Mouse (Mus musculus): ENCODE data around the gene Tspoap1.

The Tspoap1 gene

DNA sequence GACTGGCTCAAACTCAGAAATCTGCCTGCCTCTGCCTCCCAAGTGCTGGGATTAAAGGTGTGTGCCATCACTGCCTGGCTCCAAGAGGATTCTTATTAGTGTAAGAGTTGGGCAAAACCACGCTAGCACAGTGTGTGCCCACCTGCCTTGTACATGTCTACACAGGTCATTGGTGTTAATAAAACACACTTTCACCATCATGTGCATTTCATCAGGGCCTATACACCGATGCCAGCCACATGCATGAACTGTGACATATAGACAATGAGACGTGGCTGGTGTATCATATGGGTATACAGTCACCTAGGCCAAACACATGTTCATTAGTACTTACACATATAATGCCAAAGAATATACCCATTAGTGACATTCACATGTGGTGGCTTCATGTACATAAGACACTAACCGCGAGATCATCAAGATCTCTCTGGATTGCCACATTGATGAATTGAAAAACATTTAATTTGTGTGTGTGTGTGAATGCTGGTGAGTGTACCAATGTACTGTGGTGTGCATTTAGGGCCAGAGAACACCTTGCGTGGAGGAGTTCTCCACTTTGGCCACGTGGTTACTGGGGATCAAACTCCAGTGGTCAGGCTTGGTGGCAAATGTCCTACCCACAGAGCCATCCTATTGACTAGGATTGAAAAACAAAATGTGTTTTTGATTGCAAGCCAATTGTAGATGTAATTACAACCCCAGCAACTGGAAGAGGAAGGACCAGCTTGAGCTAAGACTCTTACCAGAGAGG is 2.0 kb upstream of the Tspoap1 start:
- in situ Hi-C loops (cut with MboI, MseI), result loop anchor here (10.0 kb wide), 1 partner anchor 944 kb away; no protein-coding TSS in a partner anchor

DNA sequence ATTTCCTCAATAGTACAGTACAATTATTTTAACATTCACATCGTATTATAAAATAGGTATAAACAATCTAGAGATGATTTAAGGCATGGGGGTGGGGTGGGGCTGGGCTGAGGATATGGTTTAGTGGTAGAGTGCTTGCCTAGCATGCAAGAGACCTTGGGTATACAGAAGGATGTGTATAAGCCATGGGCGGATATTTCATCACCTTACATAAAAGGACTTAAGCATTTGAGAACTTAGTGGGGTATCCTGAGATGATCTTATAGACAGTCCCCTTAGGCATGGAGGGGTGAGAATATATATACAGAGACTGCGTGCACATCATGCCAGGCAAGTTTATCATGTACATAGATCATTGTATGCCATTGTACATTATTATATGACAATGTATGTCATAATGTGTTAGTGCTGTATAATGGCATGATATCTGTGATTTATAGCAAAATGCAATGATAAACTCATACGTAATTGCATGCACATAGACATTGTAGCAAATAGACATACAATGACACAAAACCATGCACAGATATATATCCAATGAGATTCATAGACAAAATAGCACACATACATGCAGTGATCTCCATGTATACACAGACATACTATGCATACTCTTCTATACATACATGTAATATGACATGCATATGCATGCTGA is 1.3 kb upstream of the Tspoap1 start:
- in situ Hi-C loops (cut with MboI, MseI), result loop anchor here (10.0 kb wide), 1 partner anchor 944 kb away; no protein-coding TSS in a partner anchor

DNA sequence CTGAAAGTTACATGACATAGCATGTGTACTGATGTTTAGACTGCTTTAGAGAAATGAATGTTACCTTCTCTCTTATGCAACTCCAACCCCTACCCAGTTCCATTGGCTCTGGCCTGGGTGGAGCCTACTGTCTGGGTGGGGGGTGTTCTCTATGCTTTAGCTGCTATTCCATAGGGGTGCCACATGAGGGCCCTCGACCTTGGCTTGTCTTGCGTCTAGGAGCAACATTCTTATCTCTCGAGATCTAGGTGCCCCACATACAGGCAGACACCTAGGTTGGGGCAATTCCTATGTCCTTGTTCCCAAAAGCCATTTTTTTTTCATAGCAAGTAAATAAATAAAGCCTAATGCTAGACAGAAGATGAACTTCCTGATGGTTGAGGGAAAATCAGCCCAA is 734 bp upstream of the Tspoap1 start:
- in situ Hi-C loops (cut with MboI, MseI), result loop anchor here (10.0 kb wide), 1 partner anchor 945 kb away; no protein-coding TSS in a partner anchor

DNA sequence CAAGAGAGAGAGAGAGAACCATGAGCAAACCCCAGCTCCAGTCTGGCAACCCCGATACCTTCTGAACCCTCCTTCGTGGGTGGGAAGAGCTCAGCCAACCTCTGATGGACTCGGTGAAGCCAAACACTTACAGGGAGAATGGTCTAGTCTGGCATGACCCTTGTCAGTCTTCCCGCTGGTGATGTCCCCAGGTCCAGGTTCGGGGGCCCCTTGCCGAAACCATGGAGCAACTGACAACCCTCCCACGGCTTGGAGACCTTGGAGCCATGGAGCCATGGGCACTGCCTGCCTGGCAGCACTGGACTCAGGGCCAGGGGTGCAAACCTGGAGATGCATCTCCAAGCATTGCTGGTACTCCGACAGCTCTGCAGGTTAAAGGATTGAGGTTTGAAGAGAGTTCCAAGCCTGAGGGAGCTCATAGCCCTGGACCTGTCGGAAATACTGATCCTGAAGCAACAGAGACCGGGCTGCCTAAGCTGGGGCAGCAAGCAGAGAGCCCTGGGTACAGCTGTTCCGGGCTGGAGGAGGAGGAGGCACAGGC is 910 bp downstream of the Tspoap1 start:
- in situ Hi-C loops (cut with MboI, MseI), result no loop called here

DNA sequence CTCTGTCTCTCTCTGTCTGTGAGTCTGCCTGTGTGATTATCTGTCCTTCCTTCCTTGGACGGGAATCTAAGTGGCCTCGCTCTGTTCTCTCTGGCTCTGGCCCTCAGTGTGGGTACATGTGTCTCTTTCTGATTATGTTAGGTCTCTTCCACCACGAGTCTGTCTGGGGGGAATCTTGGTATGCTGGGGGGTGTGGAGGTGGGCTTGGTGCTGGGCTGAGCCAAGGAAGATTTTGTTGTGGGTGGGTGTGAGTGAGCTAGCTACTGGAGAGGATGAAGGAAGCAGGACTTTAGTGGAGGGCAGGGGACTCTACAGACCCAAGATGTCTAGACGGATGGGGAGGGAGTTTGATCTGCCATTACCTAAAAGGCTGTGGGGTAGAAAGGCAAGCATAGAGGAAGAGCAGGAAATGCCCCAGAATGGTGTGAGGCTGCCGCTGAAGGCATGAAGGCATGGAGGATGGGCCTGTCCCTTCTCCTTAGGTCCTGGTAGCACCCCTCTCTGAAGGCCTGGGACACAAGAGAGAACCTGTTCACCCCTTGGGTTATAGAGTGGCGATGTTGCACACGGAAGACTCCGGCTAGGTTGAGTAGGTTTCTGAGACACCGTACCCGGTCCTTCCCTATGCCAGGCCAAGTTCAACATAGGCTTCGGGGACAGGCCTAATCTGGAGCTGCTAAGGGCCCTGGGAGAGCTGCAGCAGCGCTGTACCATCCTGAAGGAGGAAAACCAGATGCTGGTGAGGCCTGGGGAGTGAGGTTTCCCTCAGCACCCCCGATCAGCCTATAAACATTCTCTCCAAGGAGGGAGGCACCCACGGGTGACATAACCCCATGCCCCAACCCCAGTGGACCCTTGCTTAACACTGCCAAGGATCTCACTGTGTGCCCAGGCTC is 1.7 kb downstream of the Tspoap1 start:
- in situ Hi-C loops (cut with MboI, MseI), result no loop called here

DNA sequence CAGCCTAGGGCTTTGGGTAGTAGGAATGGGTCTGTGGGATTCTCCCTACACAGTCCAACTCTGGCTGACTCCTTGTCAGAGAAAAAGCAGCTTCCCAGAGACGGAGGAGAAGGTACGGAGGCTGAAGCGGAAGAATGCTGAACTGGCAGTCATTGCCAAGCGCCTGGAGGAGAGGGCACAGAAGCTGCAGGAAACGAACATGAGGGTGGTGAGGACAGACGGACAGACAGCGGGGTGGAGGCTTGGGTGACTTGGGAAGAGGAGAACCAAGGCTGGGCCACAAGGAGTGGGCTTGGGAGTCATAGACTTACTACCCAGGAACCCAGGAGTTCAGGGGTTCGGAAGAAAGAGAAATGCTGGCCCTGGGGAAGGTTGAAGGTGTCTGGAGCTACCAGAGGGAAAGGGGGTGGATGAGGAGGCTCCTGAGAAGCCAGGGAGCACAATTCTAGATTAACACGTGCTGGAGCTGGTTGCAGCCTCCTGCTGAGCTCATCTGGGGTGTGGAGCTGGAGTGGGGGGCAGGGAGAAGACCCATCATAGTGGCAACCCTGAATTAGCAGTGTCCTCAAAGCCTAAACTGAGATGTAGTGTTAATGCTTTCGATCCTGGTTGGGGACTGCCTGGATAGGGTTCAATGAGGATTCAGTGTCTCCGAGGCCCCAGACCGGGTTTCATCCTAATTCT is 2.5 kb downstream of the Tspoap1 start:
- in situ Hi-C loops (cut with MboI, MseI), result no loop called here

DNA sequence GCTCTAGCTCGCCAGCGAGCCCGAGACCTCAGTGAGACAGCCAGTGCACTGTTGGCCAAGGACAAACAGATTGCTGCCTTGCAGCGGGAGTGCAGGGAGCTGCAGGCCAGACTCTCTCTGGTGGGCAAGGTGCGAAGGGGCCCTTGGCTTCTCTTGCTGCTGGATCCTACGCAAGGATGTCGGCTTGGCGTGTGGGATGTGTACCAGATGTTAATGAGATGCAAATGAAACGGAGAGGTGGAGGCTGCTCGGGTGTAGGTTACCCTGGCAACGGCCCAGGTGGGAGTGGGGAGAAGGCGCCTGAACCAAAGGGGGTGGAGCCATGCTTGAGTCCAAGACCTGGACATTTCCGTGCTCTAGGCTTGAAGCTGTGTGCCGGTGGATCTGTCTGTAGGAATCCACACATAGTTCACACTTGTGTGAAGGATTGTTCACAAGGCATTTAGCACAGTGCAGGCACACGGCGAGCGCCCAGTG is 3.2 kb downstream of the Tspoap1 start:
- in situ Hi-C loops (cut with MboI, MseI), result no loop called here

DNA sequence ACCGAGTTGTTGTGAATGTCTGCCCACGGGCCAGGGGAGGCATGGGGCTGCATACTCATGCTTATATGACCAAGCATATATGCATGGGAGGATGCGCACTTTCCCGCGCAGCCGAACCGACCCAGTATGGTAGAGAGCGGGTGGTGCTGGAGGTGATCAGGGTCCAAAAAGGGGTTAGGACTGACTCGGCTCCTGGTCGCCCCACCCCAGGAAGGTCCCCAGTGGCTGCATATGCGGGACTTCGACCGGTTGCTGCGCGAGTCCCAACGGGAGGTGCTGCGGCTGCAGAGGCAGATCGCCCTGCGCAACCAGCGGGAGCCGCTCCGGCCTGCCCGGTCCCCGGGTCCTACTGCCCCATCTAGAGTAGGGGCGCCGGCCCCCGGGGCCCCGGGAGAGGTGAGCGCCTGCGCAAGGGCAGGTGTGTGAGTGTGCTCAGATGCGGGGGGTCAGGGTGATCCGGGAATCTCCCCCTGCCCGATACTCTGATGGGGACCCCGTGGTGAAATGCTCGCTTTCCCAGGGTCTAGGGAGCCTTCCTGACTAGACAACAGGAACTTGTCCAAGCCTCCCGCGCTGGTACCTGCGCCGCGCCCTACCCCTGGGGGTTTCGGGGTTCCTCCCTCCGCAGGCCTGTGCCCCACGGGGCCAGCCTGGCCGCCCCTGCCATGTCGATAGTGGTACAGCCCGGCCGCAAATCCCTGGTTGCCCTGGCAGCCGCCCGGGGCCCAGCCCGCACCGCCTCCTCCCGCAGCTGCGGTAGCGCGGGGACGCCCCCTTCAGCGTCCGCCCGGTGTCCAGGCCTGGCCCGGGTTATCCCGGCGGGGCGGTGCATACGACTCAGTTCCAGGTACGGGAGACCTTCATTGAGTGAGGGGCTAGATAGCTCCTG is 3.9 kb downstream of the Tspoap1 start:
- in situ Hi-C loops (cut with MboI, MseI), result no loop called here

DNA sequence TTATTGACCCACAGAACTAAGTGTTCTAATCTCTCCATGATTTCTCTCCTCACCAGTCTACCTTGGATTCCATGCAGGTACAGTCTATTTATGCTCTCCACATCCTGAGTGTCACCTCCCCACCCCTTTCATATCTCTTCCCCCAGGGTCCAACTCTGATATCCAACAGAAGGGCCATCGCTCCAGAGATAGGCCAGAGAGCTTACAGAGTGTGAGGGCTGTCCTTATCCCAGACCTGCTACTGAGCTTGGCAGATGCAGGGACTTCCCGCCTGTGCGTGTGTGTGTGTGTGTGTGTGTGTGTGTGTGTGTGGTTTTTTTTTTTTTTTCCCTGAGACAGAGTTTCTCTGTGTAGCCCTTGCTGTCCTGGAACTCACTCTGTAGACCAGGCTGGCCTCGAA is 8.4 kb downstream of the Tspoap1 start:
- in situ Hi-C loops (cut with MboI, MseI), result no loop called here

DNA sequence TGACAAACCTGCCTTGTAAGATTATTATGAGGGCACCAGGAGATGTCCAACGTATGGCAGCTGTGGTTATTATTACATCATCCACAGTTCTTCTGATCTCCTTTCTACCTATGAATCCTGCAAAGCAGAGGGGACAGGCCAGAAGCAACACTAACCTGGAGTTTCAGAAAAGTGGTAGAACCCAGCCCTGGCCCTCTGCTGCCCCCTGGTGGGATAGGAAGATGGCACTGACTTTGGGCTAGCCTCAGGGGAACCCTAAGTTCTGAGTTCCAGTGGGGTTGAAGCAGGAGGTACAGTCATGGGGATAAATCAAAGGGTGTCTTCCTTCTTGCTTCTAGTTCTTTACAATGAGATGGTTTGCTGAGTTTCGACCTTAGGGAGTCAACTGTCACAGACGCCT is 10.6 kb downstream of the Tspoap1 start:
- in situ Hi-C loops (cut with MboI, MseI), result loop anchor here (5.0 kb wide), 1 partner anchor 109 kb away; the partner anchor contains the start of gene Rnf43

DNA sequence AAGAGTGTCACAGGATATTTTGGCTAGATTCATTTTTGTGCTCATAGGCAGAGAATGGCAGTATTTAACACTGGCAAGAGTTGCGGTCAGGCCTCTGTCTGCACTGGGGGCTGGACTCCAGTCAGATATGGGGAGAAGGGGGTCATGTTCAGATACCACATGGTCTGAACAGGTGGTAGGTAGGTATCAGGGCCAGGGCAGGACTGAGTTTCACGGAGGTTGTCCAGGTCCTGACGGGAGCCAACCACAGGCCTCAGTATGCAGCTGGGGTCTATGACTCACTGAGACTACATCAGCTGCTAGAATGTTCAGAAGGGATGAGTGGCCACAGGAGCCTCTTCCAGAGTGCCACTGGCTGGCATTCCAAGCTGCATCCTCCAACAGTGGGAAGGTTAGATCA is 12.0 kb downstream of the Tspoap1 start:
- in situ Hi-C loops (cut with MboI, MseI), result loop anchor here (5.0 kb wide), 1 partner anchor 110 kb away; the partner anchor contains the start of gene Rnf43

DNA sequence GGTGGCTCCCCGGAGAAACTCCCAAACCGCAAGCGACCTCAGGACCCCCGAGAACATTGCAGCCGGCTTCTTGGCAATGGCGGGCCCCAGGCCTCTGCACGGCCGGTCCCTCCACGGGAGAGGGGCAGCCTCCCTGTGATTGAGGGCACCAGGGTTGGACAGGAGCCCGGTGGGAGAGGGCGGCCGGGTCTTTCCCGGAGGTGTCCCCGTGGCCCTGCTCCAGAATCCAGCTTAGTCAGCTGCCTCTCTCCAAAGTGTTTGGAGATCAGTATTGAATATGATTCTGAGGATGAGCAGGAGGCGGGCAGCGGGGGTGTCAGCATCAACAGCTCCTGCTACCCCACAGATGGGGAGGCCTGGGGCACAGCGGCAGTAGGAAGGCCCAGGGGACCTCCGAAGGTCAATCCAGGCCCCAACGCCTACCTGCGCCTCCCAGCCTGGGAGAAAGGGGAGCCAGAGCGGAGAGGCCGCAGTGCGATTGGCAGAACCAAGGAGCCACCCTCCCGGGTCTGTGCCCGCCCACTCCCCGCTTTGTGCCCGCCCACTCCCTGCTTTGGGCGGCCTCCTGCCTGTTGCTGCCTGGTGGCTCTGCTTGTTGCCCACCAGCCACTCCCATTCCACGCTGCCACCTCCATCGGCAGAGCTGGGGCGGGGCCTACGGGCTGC is 17.9 kb downstream of the Tspoap1 start:
- in situ Hi-C loops (cut with MboI, MseI), result no loop called here

DNA sequence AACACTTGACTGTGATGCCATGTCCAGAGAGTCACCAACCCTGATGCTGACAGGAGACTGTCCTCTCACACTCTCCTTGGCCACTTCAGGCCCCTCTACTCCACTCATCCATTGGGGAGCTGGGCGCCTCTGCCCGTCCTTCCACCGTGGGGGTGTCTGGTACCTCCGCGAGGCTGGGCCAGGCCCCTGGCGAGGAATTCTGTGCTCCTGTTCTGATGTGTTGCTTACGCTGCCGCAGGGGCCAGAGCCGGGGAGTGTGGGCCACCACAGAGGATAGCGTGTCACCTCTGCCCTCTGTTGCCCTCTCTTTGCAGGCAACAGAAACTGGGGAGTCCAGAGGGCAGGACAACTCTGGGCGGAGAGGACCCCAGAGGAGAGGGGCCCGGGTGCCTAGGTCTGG is 18.6 kb downstream of the Tspoap1 start:
- in situ Hi-C loops (cut with MboI, MseI), result no loop called here

DNA sequence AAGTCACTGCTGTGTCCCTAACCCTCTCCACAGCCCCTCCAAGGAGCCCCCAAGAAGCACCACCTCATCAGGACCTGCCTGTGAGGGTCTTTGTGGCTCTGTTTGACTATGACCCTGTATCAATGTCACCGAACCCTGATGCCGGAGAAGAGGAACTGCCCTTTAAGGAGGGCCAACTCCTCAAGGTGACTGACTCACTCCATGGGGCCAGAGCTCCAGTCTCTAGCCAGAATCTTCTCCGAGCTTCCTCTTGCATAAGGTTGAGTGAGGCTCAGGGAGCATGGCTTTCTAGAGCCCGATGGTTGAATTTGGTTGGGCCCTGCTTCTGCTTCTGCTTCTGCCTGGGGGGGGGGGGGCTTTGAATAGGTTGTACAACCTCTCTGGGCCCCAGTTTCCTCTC is 19.1 kb downstream of the Tspoap1 start:
- in situ Hi-C loops (cut with MboI, MseI), result no loop called here

DNA sequence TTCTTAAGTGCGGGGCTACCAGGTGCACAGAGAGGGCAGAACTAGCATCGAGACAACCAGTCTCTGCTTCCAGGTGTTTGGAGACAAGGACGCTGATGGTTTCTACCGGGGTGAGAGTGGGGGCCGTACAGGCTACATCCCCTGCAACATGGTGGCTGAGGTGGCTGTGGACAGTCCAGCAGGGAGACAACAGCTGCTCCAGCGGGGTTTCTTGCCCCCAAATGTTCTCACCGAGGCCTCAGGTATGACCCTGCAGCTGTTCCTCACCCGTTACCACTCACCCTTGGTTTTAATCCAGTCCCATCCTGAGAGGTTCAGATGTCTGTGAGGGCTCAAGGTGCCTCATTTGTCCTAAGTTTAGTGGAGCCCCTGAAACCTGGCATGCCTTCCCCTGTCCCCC is 19.8 kb downstream of the Tspoap1 start:
- in situ Hi-C loops (cut with MboI, MseI), result no loop called here

DNA sequence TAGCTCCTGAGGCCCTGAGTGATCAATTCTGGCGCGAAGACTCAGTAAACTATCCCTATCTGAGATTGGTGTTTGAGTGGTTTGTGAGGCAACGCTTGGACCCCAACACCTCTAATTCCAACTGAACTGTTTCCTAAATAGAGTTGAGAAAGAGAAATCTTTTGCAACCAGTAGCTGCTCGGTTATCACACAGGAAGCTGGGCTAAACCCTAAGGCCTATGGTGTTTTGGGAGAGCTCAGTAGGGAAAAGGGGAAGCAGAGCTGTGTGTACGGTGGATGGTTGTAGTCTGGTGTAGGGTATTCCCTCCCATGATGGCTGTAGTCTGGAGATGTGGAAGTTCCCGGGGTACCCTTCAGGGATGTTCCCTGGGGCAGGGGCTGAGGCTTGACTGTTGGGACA is 29.7 kb downstream of the Tspoap1 start:
- in situ Hi-C loops (cut with MboI, MseI), result no loop called here

DNA sequence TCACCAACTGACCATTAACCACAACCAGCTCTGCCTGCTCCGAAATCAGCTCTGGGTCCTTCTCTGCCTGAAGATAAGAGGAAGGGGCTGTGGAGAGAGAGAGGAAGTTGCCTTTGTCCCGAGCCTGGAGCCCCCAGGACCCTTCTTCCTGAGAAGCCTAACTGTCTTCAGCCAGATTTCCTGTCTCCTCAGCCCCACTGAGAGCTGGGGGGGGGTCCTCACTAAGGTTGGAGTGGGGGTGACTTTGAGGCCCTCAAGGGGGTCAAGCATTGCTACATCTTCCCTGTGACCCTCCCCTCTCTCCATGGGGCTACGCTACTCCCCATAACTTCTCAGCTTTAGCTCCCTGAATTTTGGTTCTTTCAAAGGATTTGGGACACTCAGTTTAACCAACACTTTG is 33.1 kb downstream of the Tspoap1 start, which contains the start of gene Mpo:
Gene Mpo, plus strand, starts transcription at position 122 of the 400 bp plus-strand sequence.
- in situ Hi-C loops (cut with MboI, MseI), result no loop called here

DNA sequence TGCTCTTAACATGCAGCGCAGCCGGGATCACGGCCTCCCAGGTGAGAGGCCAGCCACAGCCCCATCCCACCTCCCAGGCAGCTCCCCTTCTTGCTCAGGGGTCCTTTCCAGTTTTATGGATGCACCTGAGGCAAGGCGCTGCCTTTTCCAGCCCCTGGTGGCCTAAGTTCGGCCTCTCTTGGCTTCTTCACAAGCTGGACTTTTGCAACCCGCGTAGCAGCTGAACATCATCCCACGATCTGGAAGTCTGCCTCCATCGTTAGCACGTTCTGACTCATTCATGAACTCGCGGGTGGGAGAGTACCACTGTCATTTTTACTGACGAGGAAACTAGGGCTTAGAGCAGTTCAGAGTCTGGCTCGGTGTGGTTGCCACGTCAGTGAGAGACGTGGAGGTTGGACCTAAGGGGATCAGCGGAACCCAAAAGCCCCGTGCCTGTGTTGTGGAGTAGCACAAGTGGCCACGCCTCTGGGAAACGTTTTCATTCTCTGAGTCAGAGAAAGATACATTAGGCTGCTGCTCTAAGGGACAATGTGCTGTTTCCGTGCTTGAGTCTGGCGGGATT is 41.5 kb downstream of the Tspoap1 start:
- in situ Hi-C loops (cut with MboI, MseI), result no loop called here

DNA sequence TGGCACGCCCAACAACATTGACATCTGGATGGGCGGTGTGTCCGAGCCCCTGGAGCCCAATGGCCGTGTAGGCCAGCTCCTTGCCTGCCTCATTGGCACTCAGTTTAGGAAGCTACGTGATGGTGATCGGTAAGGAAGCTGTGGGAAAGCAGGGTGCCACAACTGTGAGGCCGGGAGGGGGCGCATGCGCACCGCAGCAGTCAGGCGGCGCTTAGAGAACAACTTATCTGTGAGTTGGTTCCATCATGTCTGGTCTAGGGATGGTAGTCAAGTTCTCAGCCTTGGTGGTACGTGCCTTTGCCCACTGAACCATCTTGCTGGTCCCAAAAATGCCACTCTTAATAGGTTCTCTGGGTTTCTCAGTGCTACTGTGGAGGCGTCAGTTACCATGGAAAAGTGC is 42.3 kb downstream of the Tspoap1 start:
- in situ Hi-C loops (cut with MboI, MseI), result no loop called here

Measured in T-helper 1 cell (primary cell).